Mouse (Mus musculus) neutrophil, adult 83 days (primary cell): ENCODE results near the gene Zbtb38. TPM values are rescaled to one million over a fixed set of nuclear protein-coding genes. Genes with fewer than 3 reads are reported as not detected.

Experiments used
- total RNA-seq, 2 experiments: library from RNA; stranded (reverse); gene quantifications; one replicate each; pipeline ENCODE4 v1.2.4; 2023

Gene Zbtb38
- 10 to 100 TPM; 13.4 to 16.2 TPM for total RNA-seq

GRCm38 (mm10) chr9:96752603-96753114 is at the start of gene Zbtb38:
Gene Zbtb38 (minus strand): TSS chr9:96752831.

Other genes starting within 250 kb of the Zbtb38 start
- not detected for gene Gm28729, start 227.6 kb downstream of the Zbtb38 start, total RNA-seq
- 10 to 100 TPM; 40.3 to 44.3 TPM for gene Rasa2, start 121.2 kb downstream of the Zbtb38 start, total RNA-seq
- 10 to 100 TPM; 87.6 to 97.5 TPM for gene Pxylp1, start 139.8 kb upstream of the Zbtb38 start, total RNA-seq